Mouse (Mus musculus) kidney, adult 11 months (tissue): ENCODE data around the gene Wdr34.
"Not testable (repeated sequence)": the region's sequence is repeated elsewhere in the genome, so short reads cannot be mapped to it uniquely, and the experiment has no call there.

Experiments
- DNase-seq: peaks from one replicate; pipeline ENCODE4 v3.0.0; 2022

Gene Wdr34

GRCm38 (mm10) chr2:30066046-30066901, 17.6 kb upstream of the Wdr34 start:
- peak; percentile 97 for DNase-seq

GRCm38 (mm10) chr2:30064298-30064697, 15.6 kb upstream of the Wdr34 start:
- DNase-seq: no peak

GRCm38 (mm10) chr2:30063791-30064190, 15.1 kb upstream of the Wdr34 start:
- no peak for DNase-seq

GRCm38 (mm10) chr2:30063235-30063634, 14.6 kb upstream of the Wdr34 start:
- no peak for DNase-seq

GRCm38 (mm10) chr2:30062249-30063093, 13.8 kb upstream of the Wdr34 start:
- DNase-seq: peak; percentile 80

- peak; percentile 35 for DNase-seq
Measured at GRCm38 (mm10) chr2:30061215-30062166, 12.8 kb upstream of the Wdr34 start.

GRCm38 (mm10) chr2:30058418-30058817, 9.7 kb upstream of the Wdr34 start:
- DNase-seq: no peak

- DNase-seq: no peak
Measured at GRCm38 (mm10) chr2:30057223-30057904, 8.7 kb upstream of the Wdr34 start, which contains the start of gene Set. TSS of gene Set (plus strand) at chr2:30057378.

GRCm38 (mm10) chr2:30056736-30057135, 8.1 kb upstream of the Wdr34 start:
- DNase-seq: no peak

GRCm38 (mm10) chr2:30055310-30055709, 6.6 kb upstream of the Wdr34 start:
- not testable (repeated sequence) for DNase-seq

- DNase-seq: no peak
Measured at GRCm38 (mm10) chr2:30051992-30052761, 3.5 kb upstream of the Wdr34 start.

GRCm38 (mm10) chr2:30049831-30050230, 1.1 kb upstream of the Wdr34 start:
- DNase-seq: no peak

- DNase-seq: no peak
Measured at GRCm38 (mm10) chr2:30048101-30048501, 580 bp downstream of the Wdr34 start.

GRCm38 (mm10) chr2:30047127-30047526, 1.6 kb downstream of the Wdr34 start:
- DNase-seq: no peak

- DNase-seq: no peak
Measured at GRCm38 (mm10) chr2:30044550-30044949, 4.1 kb downstream of the Wdr34 start.

GRCm38 (mm10) chr2:30042445-30042844, 6.2 kb downstream of the Wdr34 start:
- peak; percentile 51 for DNase-seq

- DNase-seq: no peak
Measured at GRCm38 (mm10) chr2:30039687-30040086, 9.0 kb downstream of the Wdr34 start.

- no peak for DNase-seq
Measured at GRCm38 (mm10) chr2:30038370-30038769, 10.3 kb downstream of the Wdr34 start.

- DNase-seq: no peak
Measured at GRCm38 (mm10) chr2:30037762-30038161, 10.9 kb downstream of the Wdr34 start.

GRCm38 (mm10) chr2:30032957-30033356, 15.7 kb downstream of the Wdr34 start:
- DNase-seq: no peak

GRCm38 (mm10) chr2:30032244-30032846, 16.3 kb downstream of the Wdr34 start:
- no peak for DNase-seq
